Mouse (Mus musculus): ENCODE measurements at regions not wholly inside any gene's neighbourhood (a gene's known extent, or its start where the extent isn't known, plus 50 kb on each side); places are given as distances from the start of the nearest gene placed in this dataset.
"Not testable (repeated sequence)": the region's sequence is repeated elsewhere in the genome, so short reads cannot be mapped to it uniquely, and the experiment has no call there.

DNA sequence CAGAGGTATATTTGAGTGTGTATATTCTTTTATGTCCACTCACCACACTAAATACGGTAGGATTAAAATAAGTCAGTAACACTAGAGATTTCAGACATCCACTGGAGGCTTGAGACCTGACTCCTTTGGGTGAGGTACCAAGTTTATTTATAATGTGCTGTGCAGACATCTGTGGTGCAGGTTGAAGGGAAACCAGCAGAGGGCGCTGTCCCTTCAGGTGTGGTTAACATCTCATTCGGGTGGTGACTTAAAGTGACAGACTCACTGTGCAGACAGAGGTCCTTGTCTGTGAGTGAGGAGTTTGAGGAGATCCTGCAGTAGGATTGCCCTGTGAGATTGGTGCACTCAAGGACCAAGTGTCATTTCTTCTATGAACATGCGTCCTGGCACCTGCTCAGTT, 632.5 kb downstream of the Dad1 start:
- not testable (repeated sequence) for DNase-seq (ENCODE audit: low spot score in 2 of 2)

DNA sequence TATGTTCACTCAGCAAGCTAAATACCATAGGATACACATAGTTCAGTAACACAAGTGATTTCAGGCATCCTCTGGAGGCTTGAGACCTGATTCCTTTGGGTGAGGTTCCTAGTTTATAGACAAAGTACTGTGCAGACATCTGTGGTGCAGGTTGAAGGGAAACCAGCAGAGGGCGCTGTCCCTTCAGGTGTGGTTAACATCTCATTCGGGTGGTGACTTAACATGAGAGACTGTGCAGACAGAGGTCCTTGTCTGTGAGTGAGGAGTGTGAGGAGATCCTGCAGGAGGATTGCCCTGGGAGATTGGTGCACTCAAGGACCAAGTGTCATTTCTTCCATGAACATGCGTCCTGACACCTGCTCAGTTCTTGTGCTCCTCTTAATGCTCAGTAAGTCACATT, 637.8 kb downstream of the Dad1 start:
- DNase-seq (ENCODE audit: low spot score in 2 of 2) = not testable (repeated sequence)

DNA sequence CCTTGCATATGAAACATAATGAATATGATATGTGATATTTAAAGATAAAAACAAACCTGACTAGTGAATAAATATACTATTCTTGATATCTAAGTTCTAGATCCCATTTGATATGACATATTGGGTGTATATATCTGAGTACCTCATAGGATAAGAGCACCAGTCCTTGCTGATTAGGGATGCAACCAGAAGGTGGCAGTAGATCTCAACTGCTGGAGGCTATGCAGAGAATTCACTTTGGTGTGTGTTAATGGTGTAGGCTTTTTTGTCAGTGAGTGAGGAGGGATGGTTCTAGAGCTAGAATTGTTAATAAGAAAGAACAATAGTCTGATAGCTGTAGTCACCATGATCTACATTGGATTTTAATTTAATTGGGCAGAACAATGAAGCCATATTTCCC, 639.6 kb downstream of the Dad1 start:
- no peak for DNase-seq (ENCODE audit: low spot score in 2 of 2)

DNA sequence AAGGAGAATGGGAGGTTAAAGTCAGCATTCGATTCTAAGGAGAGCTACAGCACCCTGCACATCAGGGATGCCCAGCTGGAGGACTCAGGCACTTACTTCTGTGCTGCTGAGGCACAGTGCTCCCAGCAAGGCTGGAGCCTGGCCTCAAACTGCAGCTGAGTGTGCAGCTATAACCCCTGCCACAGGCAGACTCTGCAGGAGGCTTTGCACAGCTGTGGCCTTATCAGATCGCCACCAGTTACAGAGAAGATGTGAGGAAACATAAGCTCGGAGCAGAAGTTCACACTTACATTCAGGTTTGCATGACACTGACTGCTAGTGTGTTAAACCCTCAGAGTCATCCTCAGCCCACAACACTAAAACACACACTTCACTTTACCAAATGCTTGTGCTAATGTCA, 654.6 kb downstream of the Dad1 start:
- DNase-seq (ENCODE audit: low spot score in 2 of 2) = not testable (repeated sequence)

DNA sequence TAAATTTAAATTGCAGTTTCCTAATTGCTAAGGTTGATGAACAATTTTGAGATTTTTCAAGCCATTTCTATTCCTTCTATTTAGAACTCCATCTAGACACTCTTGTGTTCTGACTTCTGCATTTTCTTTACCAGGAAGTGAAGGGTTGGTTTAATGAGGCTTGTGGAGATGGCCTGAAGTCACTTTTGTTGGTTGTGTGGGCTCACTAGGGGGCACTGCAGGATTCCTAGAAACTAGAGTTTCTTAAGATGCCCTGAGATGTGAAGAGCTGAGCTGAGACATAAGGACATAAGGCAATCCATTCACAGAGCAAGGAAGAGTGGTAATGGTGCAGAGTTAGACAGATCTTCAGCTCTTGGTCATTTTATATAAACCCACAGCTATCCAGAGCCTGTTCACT, 656.6 kb downstream of the Dad1 start:
- DNase-seq (ENCODE audit: low spot score in 2 of 2) = not testable (repeated sequence)

DNA sequence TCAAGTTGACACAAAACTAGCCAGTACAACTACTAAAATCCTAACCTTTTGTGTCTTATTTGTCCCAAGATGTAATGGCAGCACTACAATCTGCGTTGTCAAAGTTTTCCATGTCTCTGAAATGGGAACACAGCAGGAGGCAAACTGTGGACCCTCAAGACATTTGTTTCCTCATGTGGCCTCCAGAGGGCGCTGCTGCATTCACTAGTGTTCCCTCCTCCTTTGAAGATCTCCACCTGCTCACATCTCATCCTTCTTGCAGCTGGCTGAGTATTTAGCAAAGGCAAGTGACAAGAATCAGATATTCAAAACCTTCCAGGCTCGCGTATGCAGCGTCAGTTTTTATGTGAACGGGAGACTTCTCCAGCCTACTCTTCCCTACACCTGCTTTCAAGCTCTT, 663.3 kb downstream of the Dad1 start:
- not testable (repeated sequence) for DNase-seq (ENCODE audit: low spot score in 2 of 2)

DNA sequence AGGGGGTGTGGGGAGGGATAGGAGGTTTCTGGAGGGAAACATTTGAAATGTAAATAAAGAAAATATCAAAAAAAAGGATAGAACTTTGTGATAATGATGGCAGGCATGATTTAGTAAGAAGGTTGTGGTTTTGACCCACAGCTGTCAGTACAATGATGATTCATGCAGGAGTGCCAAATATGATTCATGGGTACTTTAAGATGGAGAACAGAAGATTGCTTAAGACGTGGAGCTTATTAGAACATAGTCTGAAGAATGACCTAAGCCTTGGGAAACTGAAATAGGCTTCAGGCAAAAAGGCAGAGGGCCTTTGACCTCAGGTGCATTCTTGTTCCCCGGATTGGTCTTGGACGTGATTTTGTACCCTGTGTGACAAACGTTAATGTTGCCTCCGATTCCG, 671.4 kb downstream of the Dad1 start:
- DNase-seq (ENCODE audit: low spot score in 2 of 2) = not testable (repeated sequence)

DNA sequence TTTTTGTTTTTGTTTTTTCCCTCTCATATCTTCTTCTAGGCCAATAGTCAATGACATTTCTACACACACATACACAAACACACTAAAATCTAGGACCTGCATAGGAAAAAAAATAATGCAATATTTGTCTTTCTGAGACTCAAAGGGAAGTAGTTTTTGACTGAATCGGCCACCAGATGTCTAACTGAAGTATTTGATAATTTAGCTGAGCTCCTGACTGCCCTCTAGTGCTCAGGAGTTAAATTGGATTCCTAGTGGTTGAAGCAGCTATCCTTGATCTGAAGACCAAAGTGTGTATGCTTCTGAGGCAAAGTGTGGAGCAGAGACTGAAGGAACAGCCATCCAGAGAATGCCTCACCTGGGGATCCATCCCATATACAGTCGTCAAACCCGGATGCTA, 672.2 kb downstream of the Dad1 start:
- not testable (repeated sequence) for DNase-seq (ENCODE audit: low spot score in 2 of 2)

DNA sequence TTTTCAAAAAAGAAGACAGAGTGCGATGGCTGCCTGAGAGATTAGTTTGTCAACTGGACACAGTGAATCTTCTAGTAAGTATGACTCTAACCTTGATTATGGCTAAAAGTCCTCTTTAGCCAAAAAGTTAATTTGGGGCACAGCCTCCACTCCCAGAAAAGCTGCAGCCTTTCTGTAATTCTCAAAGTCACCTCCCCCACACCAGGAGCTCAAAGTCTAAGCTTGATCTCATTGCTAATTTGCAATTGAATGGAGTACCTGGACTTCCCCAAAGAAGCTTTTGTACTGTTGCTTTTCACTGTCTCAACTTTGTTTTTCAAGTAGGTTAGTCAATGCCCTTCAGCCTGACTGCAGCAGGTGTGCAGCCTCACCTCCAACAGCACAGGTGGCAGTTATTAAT, 677.0 kb downstream of the Dad1 start:
- not testable (repeated sequence) for DNase-seq (ENCODE audit: low spot score in 2 of 2)

DNA sequence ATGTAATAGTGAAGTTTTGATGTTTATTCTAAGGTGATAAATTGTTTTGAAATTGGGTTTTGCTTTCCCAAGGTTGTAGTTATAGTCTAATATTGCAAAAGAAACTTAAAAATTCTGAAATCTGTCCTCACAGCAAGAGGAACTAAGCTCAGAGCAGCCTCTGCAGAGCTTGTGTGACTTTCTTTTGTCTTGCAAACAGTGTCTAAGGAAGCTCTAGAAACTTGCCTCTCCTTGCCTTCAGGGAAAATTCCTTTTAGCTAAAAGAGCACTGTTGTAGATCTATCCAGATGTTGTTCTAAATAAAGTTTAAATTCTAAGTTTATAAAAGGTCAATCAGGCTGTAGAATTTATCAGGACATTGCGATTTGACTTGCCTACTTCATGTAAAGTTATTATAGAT, 681.2 kb downstream of the Dad1 start:
- not testable (repeated sequence) for DNase-seq (ENCODE audit: low spot score in 2 of 2)

DNA sequence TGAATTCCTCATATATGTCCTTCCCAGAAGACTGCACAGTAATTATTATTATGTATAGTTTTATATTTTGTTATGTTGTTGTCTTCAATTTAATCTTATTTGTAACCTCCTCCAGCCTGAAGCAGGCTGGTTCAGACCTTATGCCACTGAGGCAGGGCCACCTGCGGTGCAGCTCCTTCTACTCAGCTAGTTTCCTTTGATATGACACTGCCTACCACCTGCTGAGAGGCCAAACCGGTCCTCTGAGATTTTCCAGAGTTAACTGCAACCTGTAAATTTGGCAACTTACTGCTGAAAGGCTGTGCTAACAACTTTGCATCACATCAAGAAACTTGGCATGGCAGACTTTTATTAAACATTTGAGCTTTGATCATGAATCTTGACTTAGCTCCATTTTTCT, 691.3 kb downstream of the Dad1 start:
- no peak for DNase-seq (ENCODE audit: low spot score in 2 of 2)

DNA sequence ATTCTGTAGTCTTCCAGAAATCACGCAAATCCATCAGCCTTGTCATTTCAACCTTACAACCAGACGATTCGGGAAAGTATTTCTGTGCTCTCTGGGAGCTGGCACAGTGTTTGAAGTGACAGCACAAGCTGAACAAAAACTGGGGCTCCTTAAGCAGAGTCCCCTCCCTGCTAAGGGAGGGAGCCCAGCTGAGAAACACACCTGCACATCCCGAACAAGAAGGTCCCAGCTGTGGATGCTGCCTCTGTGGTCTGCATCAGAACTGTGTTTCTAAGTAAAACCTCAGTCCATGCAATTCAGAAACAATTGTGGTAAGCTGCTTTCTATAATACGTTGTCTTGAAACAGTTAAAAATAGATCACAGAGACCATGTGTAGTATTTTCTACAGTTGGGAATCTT, 693.8 kb downstream of the Dad1 start:
- not testable (repeated sequence) for DNase-seq (ENCODE audit: low spot score in 2 of 2)

DNA sequence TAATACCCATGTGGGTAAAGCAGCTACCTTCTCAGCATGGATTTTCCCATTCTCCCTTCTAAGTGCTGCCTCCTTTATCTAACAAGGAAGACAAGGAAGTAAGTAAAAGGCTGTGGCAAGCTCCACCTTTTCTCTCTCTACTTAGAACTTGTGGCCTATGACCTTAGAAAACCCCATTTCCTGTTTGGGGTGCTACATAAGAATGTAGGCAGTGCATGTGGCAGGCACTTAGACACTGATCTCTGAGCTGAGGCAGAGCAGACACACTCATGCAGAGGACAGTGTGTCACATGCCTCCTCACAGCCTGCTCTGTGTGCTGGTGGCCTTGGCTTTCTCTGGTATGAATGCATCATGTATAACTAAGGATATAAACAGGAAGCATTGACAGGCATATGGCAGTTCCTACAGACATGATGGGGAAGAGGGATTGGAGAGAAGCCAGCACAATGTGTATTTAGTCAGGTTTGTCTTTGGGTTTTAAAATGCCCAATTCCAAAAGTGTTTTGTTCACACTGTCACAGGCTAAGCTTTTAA, 694.5 kb downstream of the Dad1 start:
- not testable (repeated sequence) for DNase-seq (ENCODE audit: low spot score in 2 of 2)

DNA sequence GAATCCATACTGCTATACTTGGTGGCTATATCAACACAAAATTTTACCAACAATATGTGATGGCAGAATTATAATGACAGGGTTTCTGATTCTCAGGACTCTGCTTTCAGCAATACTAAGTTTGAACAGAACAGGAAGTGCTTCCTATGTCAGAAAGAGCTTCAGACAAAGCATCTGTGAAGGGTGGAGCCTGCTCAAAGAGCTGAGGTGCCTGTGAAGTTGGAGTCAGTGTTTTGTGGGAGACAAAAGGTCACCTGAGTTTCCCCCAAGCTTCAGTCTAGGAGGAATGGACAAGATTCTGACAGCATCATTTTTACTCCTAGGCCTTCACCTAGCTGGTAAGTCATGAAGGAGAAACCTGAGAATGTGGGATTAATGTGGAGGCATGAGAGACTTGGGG, 700.1 kb downstream of the Dad1 start:
- no peak for DNase-seq (ENCODE audit: low spot score in 2 of 2)

DNA sequence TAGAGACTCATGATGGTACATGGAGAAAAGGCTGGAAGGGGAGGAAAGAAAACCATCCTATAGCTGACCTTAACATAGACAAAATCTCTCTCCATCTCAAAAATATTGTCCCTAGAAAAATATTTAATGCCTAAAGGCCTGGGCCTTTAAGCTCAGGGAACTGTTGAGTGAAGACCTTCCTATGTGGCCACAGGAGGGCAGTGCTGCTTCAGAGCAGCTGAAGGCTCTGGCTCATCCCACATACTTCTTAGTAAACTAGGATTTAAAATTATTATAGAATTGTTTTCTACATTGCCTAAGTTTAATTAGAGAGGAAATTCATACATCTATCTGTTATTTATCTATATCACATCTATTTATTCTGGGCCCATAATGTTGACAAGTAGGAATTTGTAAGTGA, 706.5 kb downstream of the Dad1 start:
- not testable (repeated sequence) for DNase-seq (ENCODE audit: low spot score in 2 of 2)

DNA sequence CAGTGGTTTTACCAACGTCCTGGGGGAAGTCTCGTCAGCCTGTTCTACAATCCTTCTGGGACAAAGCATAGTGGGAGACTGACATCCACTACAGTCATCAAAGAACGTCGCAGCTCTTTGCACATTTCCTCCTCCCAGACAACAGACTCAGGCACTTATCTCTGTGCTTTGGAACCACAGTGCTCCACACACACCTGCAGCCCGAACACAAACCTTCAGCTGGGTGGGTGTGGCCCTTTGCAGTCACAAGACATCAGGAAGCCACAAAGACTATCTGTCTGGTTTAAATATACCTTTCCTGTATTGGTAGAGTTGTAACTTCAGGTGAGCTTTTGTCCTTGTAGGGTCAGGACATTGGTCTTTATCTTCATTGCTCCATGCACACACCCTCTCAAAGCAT, 708.6 kb downstream of the Dad1 start:
- DNase-seq (ENCODE audit: low spot score in 2 of 2) = no peak

DNA sequence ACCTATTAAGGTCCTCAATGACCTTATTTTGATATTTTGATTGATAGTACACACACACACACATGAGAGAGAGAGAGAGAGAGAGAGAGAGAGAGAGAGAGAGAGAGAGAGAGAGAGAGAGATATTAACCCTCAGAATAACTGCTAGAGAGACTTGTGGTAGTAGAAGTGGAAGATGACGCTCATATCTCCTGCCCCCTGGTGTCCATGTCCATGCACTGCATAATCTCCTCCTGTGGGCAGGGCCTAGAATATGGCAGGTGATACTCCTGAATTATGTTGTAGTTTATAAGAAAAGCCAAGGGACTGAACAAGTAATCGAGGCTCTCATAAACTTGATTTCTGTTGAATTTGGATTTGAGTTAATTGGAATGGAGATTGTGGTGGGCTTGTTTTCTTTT, 712.3 kb downstream of the Dad1 start:
- DNase-seq (ENCODE audit: low spot score in 2 of 2) = not testable (repeated sequence)

DNA sequence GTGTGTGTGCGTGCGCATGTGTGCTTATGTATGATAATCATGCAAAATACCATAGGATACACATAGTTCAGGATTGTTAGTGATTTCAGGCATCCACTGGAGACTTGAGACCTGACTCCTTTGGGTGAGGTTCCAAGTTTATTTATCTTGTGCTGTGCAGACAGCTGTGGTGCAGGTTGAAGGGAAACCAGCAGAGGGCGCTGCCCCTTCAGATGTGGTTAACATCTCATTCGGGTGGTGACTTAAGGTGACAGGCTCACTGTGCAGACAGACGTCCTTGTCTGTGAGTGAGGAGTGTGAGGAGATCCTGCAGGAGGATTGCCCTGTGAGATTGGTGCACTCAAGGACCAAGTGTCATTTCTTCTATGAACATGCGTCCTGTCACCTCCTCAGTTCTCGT, 716.0 kb downstream of the Dad1 start:
- not testable (repeated sequence) for DNase-seq (ENCODE audit: low spot score in 2 of 2)

DNA sequence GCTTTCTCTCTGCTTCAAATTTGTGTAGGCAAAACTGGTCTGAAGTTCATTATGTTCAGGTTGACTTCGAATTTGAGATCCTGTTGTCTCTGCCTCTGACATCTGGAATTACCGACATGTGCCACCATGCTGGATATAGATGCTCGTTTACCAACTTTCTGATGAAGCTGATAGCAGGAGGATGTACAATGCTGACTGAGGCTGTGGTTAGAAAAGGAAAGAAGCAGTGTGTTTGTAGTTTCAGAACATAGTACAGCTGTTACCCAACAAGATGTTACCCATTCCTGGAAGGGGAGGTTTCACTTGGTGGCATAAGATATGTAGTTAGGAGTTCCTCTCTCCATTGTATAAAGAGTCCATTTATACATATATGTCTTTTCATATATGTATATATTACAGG, 730.5 kb downstream of the Dad1 start:
- not testable (repeated sequence) for DNase-seq (ENCODE audit: low spot score in 2 of 2)

DNA sequence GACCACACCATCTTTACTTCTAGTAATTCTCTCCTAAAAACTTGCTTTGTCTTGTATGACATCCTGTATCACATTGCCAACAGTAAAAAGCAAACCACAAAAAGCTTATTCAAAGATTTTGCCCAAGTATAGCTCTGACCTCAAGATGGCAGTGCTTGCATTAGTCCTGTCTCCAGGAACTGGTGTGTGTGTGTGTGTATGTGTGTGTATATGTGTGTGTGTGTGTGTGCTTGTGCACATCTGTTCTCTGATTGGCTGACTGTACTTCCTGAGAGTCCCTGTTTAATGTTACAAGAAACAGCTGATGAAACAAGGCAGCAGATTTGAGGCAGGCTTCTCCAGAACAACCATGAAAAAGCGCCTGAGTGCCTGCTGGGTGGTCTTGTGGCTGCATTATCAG, 735.0 kb downstream of the Dad1 start:
- DNase-seq (ENCODE audit: low spot score in 2 of 2) = not testable (repeated sequence)

DNA sequence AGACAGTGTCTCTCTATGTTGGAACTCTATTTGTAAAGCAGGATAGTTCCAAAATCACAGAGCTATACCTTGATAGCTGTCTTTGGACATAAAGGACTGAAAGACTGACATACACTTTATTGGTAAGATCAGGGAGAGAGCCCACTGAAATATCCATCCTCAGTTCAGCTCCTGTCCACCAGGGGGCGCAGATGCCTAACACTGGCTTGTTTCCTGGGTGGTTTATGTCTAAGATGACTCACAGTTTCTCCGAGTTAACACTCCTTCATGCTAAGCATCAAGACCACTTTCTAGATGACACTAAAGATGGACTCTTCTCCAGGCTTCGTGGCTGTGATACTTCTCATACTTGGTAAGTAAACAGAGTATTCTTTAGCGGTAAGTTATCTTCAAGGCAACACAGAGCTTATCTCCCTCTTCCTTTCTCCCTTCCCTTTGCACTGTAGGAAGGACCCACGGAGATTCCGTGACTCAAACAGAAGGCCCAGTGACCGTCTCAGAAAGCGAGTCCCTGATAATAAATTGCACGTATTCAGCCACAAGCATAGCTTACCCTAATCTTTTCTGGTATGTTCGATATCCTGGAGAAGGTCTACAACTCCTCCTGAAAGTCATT, 737.2 kb downstream of the Dad1 start:
- DNase-seq (ENCODE audit: low spot score in 2 of 2) = not testable (repeated sequence)

DNA sequence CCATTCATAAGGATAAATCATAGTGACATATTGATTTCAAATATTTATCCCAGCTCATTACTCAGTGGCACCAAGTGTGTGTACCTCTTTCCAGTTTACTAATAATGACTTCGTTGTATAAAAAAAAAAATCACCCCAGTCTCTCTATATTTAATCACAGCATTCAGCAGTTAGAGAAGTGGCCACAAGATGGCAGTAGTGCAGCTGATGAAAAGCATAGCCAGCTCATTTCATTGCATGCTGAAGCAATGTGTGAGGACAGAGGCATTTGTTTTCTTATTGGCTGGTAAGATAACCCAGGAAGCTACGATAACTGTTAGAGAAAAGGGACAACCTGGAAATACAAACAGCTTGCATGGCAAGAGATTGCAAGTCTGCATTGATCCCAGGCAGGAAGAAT, 748.5 kb downstream of the Dad1 start:
- DNase-seq (ENCODE audit: low spot score in 2 of 2) = peak in 1 of 2 experiments; percentile 12

DNA sequence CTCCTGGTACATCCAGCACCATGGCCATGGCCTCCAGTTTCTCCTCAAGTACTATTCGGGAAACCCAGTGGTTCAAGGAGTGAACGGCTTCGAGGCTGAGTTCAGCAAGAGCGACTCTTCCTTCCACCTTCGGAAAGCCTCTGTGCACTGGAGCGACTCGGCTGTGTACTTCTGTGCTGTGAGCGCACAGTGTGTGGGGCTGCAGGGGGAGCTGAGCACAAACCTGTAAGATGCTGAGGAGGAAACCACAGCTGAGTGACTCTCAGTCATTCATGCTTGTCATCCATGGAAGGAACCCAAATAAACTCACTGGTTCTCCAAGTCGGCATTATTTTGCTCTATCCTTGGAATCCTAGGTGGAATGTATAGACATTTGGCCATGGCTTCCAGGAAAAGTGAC, 765.5 kb downstream of the Dad1 start:
- not testable (repeated sequence) for DNase-seq (ENCODE audit: low spot score in 2 of 2)

All from gastrocnemius, postnatal 4 days (tissue).